Mouse (Mus musculus) kidney, postnatal 10 days (tissue): ENCODE measurements around the gene Kif4.

ENCODE experiments used
- DNase-seq: peaks from one replicate; pipeline ENCODE4 v3.0.0; 2021; ENCODE audit warnings: mixed read lengths

Gene Kif4

GRCm38 (mm10) chrX:100625546-100625801 is at the start of gene Kif4:
Gene Kif4 (plus strand): TSS chrX:100625737.
- no peak for DNase-seq

- DNase-seq = no peak
Observed at GRCm38 (mm10) chrX:100594791-100595190, 30.7 kb upstream of the Kif4 start, which contains the start of gene P2ry4. Gene P2ry4 (minus strand): TSS chrX:100594869.

GRCm38 (mm10) chrX:100597439-100597838 is 28.1 kb upstream of the Kif4 start:
- DNase-seq = peak; percentile 74

GRCm38 (mm10) chrX:100599755-100600154 is 25.8 kb upstream of the Kif4 start:
- DNase-seq = no peak

GRCm38 (mm10) chrX:100605314-100605713 is 20.2 kb upstream of the Kif4 start, which contains the start of gene Arr3:
Gene Arr3 (plus strand): TSS chrX:100605497.
- DNase-seq = no peak

- no peak for DNase-seq
Observed at GRCm38 (mm10) chrX:100618488-100618887, 7.0 kb upstream of the Kif4 start.

- peak; percentile 23 for DNase-seq
Observed at GRCm38 (mm10) chrX:100621366-100621765, 4.2 kb upstream of the Kif4 start.

- DNase-seq = no peak
Observed at GRCm38 (mm10) chrX:100624242-100624641, 1.3 kb upstream of the Kif4 start.

GRCm38 (mm10) chrX:100625146-100625545 is 391 bp upstream of the Kif4 start:
- DNase-seq = no peak

- DNase-seq = peak; percentile 94
Observed at GRCm38 (mm10) chrX:100625802-100626793, 561 bp downstream of the Kif4 start, which contains the start of gene Pdzd11. Gene Pdzd11 (minus strand): TSS chrX:100626568.

GRCm38 (mm10) chrX:100629076-100629475 is 3.5 kb downstream of the Kif4 start:
- DNase-seq = no peak

- DNase-seq = no peak
Observed at GRCm38 (mm10) chrX:100638477-100638876, 12.9 kb downstream of the Kif4 start.

GRCm38 (mm10) chrX:100652848-100653247 is 27.3 kb downstream of the Kif4 start:
- no peak for DNase-seq

- no peak for DNase-seq
Observed at GRCm38 (mm10) chrX:100664825-100665224, 39.3 kb downstream of the Kif4 start.

- DNase-seq = no peak
Observed at GRCm38 (mm10) chrX:100678204-100678603, 52.7 kb downstream of the Kif4 start.

- no peak for DNase-seq
Observed at GRCm38 (mm10) chrX:100686527-100686926, 61.0 kb downstream of the Kif4 start.

GRCm38 (mm10) chrX:100687360-100688032 is 62.0 kb downstream of the Kif4 start:
- no peak for DNase-seq

GRCm38 (mm10) chrX:100688033-100688370 is 62.5 kb downstream of the Kif4 start:
- DNase-seq = no peak

GRCm38 (mm10) chrX:100696776-100697175 is 71.2 kb downstream of the Kif4 start:
- no peak for DNase-seq

- DNase-seq = no peak
Observed at GRCm38 (mm10) chrX:100708032-100708431, 82.5 kb downstream of the Kif4 start.

- no peak for DNase-seq
Observed at GRCm38 (mm10) chrX:100716173-100716572, 90.6 kb downstream of the Kif4 start.

- DNase-seq = peak; percentile 77
Observed at GRCm38 (mm10) chrX:100728947-100729346, 103.4 kb downstream of the Kif4 start.

GRCm38 (mm10) chrX:100729665-100730188 is 104.2 kb downstream of the Kif4 start, which contains the start of gene Gdpd2:
Gene Gdpd2 (plus strand): TSS chrX:100729873.
- DNase-seq = peak; percentile 49

GRCm38 (mm10) chrX:100730266-100730665 is 104.7 kb downstream of the Kif4 start:
- no peak for DNase-seq
